Mouse (Mus musculus): ENCODE measurements around the gene Rab5b. TPM values are rescaled to one million over a fixed set of nuclear protein-coding genes. Genes with fewer than 3 reads are reported as not detected.

Rab5b gene
- polyA plus RNA-seq, 1 experiment from 2014 or later: 95.6 TPM

DNA sequence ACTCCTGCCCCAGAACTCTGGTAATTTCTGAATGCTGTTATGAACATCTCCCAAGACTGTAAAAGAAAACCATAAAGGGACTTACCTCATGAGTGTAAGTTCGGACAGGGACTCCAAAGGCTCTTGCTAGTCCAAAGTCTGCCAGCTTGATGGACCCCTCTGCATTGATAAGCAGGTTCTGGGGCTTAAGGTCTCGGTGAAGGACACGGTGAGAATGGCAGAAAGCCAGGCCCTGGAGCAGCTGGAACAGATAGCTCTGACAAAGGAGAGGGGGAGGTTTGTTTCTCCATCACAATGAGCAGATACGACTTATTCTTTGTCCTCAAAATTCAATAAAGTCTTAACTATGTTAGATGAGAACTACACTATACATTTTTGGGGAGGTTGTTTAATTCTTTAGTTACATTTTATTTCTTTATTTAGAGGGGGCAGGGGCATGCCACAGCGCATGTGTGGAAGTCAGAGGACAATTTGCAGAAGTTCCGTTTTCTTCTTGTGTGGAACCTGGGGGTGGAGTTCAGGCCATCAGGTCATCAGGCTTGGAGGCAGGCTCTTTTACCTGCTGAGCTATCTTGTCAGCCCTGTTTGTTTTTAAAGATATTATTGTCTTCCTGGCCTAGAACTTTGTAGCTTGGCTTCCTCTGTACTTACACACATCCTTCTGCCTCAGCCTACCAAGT is 6.4 kb upstream of the Rab5b start:
- 81% methylated on average over 6 of the region's 6 CpGs for WGBS
- Histone ChIP-seq H3K27me3 (ENCODE audit: control insufficient read depth, insufficient read depth, low read length) (no peaks in the 10 kb centered on the region), H3K9ac (no peak overlapping the region), H3K9me3 (ENCODE audit: control insufficient read depth, low read length) (no peaks in the 10 kb centered on the region), H3K4me2 (replicated peaks) (no peak overlapping the region), H3K4me3 (replicated peaks; ENCODE audit: low read length) (no peak overlapping the region), H3K4me1 (replicated peaks; ENCODE audit: control insufficient read depth, insufficient read depth, low read length) (0 out of 2 replicates have a peak, but pooled peaks cover 6% of the 10 kb centered on the region), H3K36me3 (replicated peaks; ENCODE audit: control insufficient read depth, insufficient read depth) (no peaks in the 10 kb centered on the region), H3K27ac (no peak overlapping the region)
- ATAC-seq (ENCODE audit: low FRiP score): no peak
- no peak for DNase-seq (ENCODE audit: low spot score)

GRCm38 (mm10) chr10:128700712-128701111 is 4.6 kb upstream of the Rab5b start:
- Histone ChIP-seq H3K27ac (no peak overlapping the region), H3K4me3 (replicated peaks; ENCODE audit: low read length) (no peak overlapping the region), H3K9ac (no peak overlapping the region), H3K4me1 (replicated peaks; ENCODE audit: control insufficient read depth, insufficient read depth, low read length) (0 out of 2 replicates have a peak, but pooled peaks cover 6% of the 10 kb centered on the region), H3K9me3 (ENCODE audit: control insufficient read depth, low read length) (no peaks in the 10 kb centered on the region), H3K36me3 (replicated peaks; ENCODE audit: control insufficient read depth, insufficient read depth) (no peaks in the 10 kb centered on the region), H3K4me2 (replicated peaks) (no peak overlapping the region), H3K27me3 (ENCODE audit: control insufficient read depth, insufficient read depth, low read length) (no peaks in the 10 kb centered on the region)
- DNase-seq (ENCODE audit: low spot score): no peak
- no peak for ATAC-seq (ENCODE audit: low FRiP score)
- 94% methylated on average over 5 of the region's 5 CpGs for WGBS

DNA sequence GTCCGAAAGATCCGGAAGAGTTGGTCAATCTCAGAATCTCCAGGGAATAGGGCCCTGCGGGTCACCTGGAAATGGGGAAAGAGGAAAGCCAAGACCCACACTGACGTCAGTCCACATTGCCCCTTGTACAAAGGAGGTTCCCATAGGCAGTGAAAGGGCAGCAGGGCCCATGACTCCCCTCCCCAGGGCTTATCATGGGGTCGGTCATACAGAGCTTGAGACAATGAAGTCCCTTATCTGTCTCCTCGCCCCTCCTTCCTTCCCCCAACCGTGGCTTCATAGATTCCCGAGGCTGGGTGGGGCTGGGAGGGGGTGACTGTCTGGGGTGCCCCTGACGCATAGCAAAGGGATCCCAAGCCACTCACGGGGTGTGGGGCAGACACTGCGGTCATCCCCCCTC is 3.5 kb upstream of the Rab5b start:
- Histone ChIP-seq H3K27ac (no peak overlapping the region), H3K4me3 (replicated peaks; ENCODE audit: low read length) (no peak overlapping the region), H3K27me3 (ENCODE audit: control insufficient read depth, insufficient read depth, low read length) (no peaks in the 10 kb centered on the region), H3K9ac (no peak overlapping the region), H3K9me3 (ENCODE audit: control insufficient read depth, low read length) (no peaks in the 10 kb centered on the region), H3K4me2 (replicated peaks) (no peak overlapping the region), H3K36me3 (replicated peaks; ENCODE audit: control insufficient read depth, insufficient read depth) (no peaks in the 10 kb centered on the region), H3K4me1 (replicated peaks; ENCODE audit: control insufficient read depth, insufficient read depth, low read length) (peaks cover 11% of the 10 kb centered on the region; the same call in 1 of the 2 replicates)
- DNase-seq (ENCODE audit: low spot score): no peak
- ATAC-seq (ENCODE audit: low FRiP score): no peak
- 93% methylated on average over 11 of the region's 11 CpGs for WGBS

DNA sequence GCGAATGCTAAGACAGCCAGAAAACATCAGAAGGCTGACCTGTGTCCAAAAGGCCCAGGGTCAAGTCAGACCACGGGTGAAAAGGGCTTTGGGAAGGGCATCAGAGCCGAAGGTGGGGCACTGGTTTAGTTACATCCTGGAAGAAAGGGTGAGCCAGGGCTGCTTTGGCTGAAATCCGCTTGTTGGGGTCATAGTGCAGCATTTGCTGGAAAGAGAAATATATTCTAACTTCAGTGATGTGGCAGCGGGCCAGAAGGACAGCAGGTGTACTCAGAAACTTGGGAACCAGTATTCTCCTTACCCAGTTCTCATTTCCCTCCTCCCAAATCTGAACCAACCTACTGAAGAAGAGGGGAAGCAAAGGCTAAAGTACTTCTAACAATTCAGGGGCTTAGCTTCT is 2.9 kb upstream of the Rab5b start:
- H3K27ac ChIP-seq: no peak overlapping the region
- no peaks in the 10 kb centered on the region for H3K36me3 ChIP-seq (replicated peaks; ENCODE audit: control insufficient read depth, insufficient read depth)
- H3K9me3 ChIP-seq (ENCODE audit: control insufficient read depth, low read length): no peaks in the 10 kb centered on the region
- H3K4me3 ChIP-seq (replicated peaks; ENCODE audit: low read length): no peak overlapping the region
- no peak overlapping the region for H3K9ac ChIP-seq
- H3K4me1 ChIP-seq (replicated peaks; ENCODE audit: control insufficient read depth, insufficient read depth, low read length): peaks cover 12% of the 10 kb centered on the region; the same call in 1 of the 2 replicates
- no peaks in the 10 kb centered on the region for H3K27me3 ChIP-seq (ENCODE audit: control insufficient read depth, insufficient read depth, low read length)
- WGBS: 91% methylated on average over 5 of the region's 5 CpGs
- no peak overlapping the region for H3K4me2 ChIP-seq (replicated peaks)
- no peak for DNase-seq (ENCODE audit: low spot score)
- no peak for ATAC-seq (ENCODE audit: low FRiP score)

DNA sequence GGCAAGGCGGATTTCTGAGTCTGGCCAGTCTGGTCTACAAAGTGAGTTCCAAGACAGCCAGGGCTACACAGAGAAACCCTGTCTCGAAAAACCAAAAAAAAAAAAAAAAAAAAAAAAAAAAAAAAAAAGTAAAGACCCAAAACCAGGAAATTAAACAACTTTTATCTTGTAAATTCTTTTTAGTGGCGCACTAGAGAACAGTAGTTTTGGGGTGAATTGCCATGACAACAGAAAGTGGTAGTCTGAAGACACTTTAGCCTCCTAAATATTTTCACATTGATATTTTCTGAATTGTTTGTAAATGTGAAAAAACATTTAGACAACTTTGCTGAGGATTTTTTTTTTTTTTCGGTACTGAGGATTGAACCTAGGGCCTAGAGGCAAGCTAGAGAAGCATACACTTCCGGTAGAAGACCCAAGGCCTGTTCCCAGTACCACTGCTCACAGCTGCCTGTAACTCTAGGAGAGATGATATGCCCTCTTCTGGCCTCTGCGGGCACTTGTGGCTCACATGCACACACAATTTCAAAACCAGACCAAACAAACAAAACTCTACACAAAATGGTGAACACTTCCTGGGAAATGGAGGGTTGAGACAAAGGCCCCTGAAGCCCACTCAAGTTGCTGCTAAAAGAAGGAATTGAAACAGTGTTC is 1.1 kb upstream of the Rab5b start:
- H3K4me2 ChIP-seq (replicated peaks): peak overlapping the region; percentile 73
- H3K9me3 ChIP-seq (ENCODE audit: control insufficient read depth, low read length): no peaks in the 10 kb centered on the region
- DNase-seq (ENCODE audit: low spot score) (no peak), ATAC-seq (ENCODE audit: low FRiP score) (no peak)
- peak overlapping the region; percentile 46; the same call in 1 of the 2 replicates for H3K9ac ChIP-seq
- no peaks in the 10 kb centered on the region for H3K27me3 ChIP-seq (ENCODE audit: control insufficient read depth, insufficient read depth, low read length)
- WGBS: 87% methylated on average over 6 of the region's 6 CpGs
- H3K27ac ChIP-seq: peak overlapping the region; percentile 78
- peaks cover 12% of the 10 kb centered on the region; the same call in 1 of the 2 replicates for H3K4me1 ChIP-seq (replicated peaks; ENCODE audit: control insufficient read depth, insufficient read depth, low read length)
- H3K36me3 ChIP-seq (replicated peaks; ENCODE audit: control insufficient read depth, insufficient read depth): peaks cover 3% of the 10 kb centered on the region; the same call in 1 of the 2 replicates
- peak overlapping the region; percentile 36 for H3K4me3 ChIP-seq (replicated peaks; ENCODE audit: low read length)

DNA sequence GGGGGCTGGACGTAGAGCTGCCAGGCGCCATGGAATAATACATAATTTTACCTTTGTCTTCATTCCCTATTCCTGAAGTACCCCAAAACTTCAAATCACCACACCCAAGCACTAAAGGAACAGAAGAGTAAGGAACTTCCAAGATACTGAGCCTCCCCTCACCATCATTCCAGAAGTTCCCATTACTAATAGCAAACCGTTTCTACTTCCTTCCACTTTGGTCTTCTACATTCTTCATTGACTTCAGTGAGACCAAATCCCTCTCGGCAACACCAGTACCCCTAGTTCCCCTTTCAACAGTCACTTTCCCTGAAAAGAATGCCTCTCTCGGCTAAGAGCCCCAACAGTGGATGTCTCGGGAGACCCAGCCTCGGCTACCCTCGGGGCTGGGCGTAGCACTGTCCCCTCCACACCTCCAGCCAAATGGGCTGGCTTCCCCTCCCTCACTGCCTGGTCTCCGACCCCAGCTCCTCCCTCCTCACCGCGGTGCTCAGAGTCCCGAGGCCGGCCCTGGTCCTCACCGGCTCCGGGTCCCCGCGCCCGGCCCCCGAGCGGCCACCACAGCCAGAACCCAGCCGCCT is 563 bp downstream of the Rab5b start:
- Histone ChIP-seq H3K36me3 (replicated peaks; ENCODE audit: control insufficient read depth, insufficient read depth) (peaks cover 3% of the 10 kb centered on the region; the same call in 1 of the 2 replicates), H3K4me2 (replicated peaks) (peak overlapping the region; percentile 66), H3K27ac (peak overlapping the region; percentile 95), H3K9me3 (ENCODE audit: control insufficient read depth, low read length) (no peaks in the 10 kb centered on the region), H3K9ac (peak overlapping the region; percentile 93), H3K27me3 (ENCODE audit: control insufficient read depth, insufficient read depth, low read length) (no peaks in the 10 kb centered on the region), H3K4me1 (replicated peaks; ENCODE audit: control insufficient read depth, insufficient read depth, low read length) (peaks cover 12% of the 10 kb centered on the region; the same call in 1 of the 2 replicates), H3K4me3 (replicated peaks; ENCODE audit: low read length) (peak overlapping the region; percentile 83)
- peak; percentile 29 for DNase-seq (ENCODE audit: low spot score)
- 1% methylated on average over 21 of the region's 22 CpGs for WGBS
- ATAC-seq (ENCODE audit: low FRiP score): no peak

DNA sequence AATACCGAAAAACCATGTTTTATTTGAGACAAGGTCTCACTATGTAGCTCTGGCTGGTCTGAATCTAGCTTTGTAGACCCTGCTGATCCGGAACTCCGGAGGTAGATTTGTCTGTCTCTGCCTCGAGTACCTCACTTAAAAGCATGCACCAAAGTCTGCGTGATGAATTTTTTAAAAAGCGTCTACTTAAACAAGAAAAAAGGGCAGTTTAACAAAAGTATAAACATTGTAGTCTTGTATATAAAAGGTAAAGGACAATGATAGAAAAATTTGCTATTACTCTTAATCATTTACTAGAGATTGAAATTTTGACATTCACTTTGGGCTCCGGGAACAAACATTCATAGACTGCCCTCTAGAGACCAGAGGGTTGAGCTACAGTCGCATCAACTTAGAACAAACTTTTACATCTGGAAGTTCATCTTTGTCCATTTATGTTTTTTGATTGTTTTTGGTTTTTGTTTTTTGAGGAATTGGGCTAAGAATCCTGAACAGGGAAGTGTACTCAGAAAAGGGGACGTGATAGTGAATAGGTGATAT is 21.5 kb downstream of the Rab5b start:
- ATAC-seq (ENCODE audit: low FRiP score): no peak
- WGBS: 3% methylated on average over 9 of the region's 9 CpGs
- Histone ChIP-seq H3K27ac (peak overlapping the region; percentile 65; the same call in 1 of the 2 replicates), H3K4me3 (replicated peaks; ENCODE audit: low read length) (peak overlapping the region; percentile 73), H3K36me3 (replicated peaks; ENCODE audit: control insufficient read depth, insufficient read depth) (peaks cover 16% of the 10 kb centered on the region), H3K9me3 (ENCODE audit: control insufficient read depth, low read length) (no peaks in the 10 kb centered on the region), H3K4me2 (replicated peaks) (peak overlapping the region; percentile 81), H3K9ac (peak overlapping the region; percentile 64), H3K4me1 (replicated peaks; ENCODE audit: control insufficient read depth, insufficient read depth, low read length) (peaks cover 14% of the 10 kb centered on the region), H3K27me3 (ENCODE audit: control insufficient read depth, insufficient read depth, low read length) (no peaks in the 10 kb centered on the region)
- DNase-seq (ENCODE audit: low spot score): peak; percentile 75

- no peaks in the 10 kb centered on the region for H3K9me3 ChIP-seq (ENCODE audit: control insufficient read depth, low read length)
- no peaks in the 10 kb centered on the region for H3K27me3 ChIP-seq (ENCODE audit: control insufficient read depth, insufficient read depth, low read length)
- H3K9ac ChIP-seq: peak within 1 kb of the TSS; percentile 64
- ATAC-seq (ENCODE audit: low FRiP score): peak; percentile 93
- H3K4me3 ChIP-seq (replicated peaks; ENCODE audit: low read length): peak within 1 kb of the TSS; percentile 73
- WGBS: under 1% methylated on average over 57 of the region's 60 CpGs
- H3K4me2 ChIP-seq (replicated peaks): peak within 1 kb of the TSS; percentile 81
- H3K4me1 ChIP-seq (replicated peaks; ENCODE audit: control insufficient read depth, insufficient read depth, low read length): peaks cover 14% of the 10 kb centered on the region
- peak within 1 kb of the TSS; percentile 65; the same call in 1 of the 2 replicates for H3K27ac ChIP-seq
- DNase-seq (ENCODE audit: low spot score): peak; percentile 80
- peaks cover 10% of the 10 kb centered on the region; the same call in 1 of the 2 replicates for H3K36me3 ChIP-seq (replicated peaks; ENCODE audit: control insufficient read depth, insufficient read depth)
These were observed 22.1 kb downstream of the Rab5b start, which contains the start of gene Suox for GRCm38 (mm10) chr10:128673763-128674468. Suox (minus strand) TSS chr10:128674073.

Data from hindbrain, embryonic 14.5 days (tissue).